Mouse (Mus musculus): Measurements from ENCODE around the gene 1700025C18Rik.

The 1700025C18Rik gene

GRCm38 (mm10) chr2:165090650-165091049 lies at the start of gene 1700025C18Rik:
TSS of gene 1700025C18Rik (minus strand) at chr2:165090750.
- no peak for DNase-seq

DNA sequence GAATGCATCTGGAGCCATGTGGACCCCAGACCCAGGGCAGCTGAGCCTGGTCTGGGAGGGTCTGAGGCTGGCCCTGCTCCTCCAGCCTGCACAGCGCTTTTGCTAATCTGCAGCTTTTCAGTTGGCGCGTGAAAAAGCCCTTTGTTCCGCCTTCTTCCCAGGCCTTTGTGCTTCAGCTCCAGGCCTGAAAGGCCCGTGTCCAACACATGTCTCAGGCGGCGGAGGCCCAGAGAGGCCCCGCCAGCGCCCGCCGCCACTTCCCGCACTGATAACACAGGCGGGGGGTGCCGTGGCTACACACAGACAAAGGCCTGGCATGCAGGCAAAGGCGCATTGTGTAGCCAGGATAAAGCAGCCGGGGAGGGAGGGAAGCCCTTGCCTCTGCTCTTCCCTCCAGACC lies 45.5 kb upstream of the 1700025C18Rik start:
- DNase-seq = no peak

DNA sequence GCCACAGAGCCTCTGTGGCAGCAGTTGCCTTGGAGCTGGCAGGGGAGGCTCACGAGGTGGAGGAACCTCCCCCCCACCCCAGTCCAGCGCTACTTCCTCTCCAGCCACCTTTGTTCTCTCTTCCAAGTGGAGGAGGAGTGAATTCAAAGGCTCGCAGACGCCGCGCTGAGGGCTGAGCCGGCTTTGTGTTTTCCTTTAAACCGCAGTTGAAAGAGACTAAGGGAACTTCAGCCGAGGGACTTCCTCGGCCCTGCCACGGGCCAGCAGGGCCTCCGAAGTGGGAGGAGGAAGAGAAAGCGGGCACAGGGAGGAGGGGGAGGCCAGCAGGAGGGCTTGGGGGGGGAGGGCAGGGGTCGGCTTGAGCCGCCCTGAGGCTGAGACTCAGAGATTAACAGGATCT lies 43.0 kb upstream of the 1700025C18Rik start:
- no peak for DNase-seq

- no peak for DNase-seq
Observed at GRCm38 (mm10) chr2:165131428-165131827, 40.9 kb upstream of the 1700025C18Rik start.

- no peak for DNase-seq
Observed at GRCm38 (mm10) chr2:165129189-165129588, 38.6 kb upstream of the 1700025C18Rik start.

GRCm38 (mm10) chr2:165126896-165127562 lies 36.5 kb upstream of the 1700025C18Rik start:
- DNase-seq = no peak

DNA sequence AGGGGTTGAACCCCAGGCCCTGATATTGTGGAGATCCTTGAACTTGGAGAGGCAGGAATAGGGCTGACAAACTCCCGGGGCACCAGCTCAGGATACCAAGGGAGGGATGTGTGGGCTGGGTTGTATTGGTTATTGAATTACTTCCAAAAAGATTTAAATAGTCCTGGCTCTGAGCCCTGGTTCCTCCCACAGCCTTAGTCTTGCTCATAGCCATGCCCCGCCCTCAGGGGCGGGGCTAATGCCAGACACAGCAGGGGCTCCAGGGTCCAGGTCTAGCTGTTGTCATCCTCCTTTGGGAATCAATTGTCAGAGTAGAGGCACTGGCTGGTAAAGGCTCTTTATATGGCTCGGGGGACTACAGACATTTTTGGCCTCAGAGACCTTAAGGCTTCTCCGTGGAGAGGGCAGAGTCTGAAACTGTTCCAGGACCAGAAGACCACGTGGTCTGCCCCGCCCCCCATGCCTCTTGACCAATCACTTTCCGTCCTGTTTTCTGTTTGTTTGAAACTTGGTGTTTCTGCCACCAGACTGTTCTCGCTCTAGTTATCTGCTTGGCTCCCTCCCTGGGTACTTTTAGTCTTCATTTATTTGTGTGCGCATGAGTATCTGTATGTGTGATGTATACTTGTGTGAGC lies 30.8 kb upstream of the 1700025C18Rik start:
- peak; percentile 31 for DNase-seq

DNA sequence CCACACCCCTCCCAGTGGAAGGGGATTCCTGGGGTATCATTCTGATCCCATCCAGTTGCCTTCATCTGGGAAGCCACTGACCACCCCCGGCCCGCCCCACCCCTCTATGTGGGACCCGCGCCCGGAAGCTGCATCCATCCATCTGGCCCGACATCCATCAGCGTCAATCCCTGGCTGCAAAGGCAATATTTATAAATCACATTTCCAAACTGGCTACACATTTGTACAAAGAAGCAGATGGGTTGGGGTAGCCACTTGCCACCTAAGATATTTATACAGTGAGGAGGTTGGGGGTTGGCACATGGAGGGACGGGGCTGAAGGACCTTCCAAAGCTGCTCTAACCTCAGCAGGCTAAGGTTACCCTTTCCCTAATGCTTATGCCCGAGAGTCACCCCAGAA lies 30.2 kb upstream of the 1700025C18Rik start:
- DNase-seq = no peak

DNA sequence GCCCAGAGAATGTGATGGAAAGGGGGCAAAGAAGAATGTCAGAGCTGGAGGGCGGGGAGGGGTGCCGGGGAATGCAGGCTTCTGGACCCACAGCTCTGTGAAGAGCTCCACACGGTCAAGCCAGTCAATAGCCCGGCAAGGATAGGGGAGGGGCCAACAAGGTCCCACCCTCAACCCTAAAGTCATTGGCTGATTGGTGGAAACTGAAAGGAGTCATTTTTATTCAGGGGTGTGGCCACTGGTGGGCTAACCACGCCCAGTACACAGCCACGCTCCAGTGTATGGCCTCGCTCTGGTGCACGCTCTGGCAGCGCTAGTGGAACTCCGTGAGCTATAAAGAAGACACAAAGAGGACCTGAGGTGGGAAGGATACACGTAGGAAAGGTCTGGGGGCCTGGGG lies 23.2 kb upstream of the 1700025C18Rik start:
- DNase-seq = no peak

- peak; percentile 66 for DNase-seq
Observed at GRCm38 (mm10) chr2:165112149-165112548, 21.6 kb upstream of the 1700025C18Rik start.

GRCm38 (mm10) chr2:165106585-165106984 lies 16.0 kb upstream of the 1700025C18Rik start:
- DNase-seq = no peak

GRCm38 (mm10) chr2:165105513-165106079 lies 15.0 kb upstream of the 1700025C18Rik start:
- DNase-seq = no peak

- no peak for DNase-seq
Observed at GRCm38 (mm10) chr2:165102920-165103319, 12.4 kb upstream of the 1700025C18Rik start.

- no peak for DNase-seq
Observed at GRCm38 (mm10) chr2:165100749-165101148, 10.2 kb upstream of the 1700025C18Rik start.

DNA sequence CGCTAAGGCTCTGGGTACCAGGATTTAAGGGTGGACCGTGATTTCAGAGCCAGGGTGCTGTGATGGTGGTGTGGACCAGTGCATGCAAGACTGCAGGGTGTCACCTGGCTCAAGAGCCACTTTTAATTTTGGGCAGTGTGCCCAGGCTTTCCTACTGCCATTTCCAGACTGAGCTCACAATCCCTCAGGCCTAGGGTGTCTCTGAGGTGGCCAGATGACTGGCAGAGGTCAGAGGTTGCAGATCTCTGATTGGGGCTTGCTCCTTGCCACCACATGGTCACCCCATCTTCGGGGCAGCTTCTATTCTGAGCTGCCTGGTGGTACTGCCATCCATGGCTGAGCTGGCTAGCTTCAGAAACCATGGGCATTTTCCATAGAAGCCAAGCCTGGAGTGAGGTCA lies 8.3 kb upstream of the 1700025C18Rik start:
- no peak for DNase-seq

DNA sequence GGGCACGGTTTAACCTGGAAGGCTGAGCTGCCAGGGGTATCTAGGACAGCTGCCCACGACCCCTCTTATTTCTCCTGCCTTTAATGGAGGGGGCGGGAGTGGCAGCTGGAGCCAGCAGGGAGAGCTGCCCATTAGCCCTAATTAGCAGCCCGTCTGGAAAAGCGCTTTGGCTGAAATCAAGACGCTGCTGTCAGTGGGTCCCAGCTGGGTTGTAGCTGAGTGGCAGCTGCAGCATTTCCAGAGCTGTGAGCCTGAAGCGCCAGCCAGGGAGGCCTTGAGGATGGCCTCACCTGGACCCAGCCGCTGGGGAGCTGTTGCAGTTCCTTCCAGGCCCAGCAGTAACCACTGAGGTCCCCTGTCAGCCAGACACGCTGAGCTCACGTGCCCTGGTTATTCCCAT lies 5.8 kb upstream of the 1700025C18Rik start:
- DNase-seq = no peak

DNA sequence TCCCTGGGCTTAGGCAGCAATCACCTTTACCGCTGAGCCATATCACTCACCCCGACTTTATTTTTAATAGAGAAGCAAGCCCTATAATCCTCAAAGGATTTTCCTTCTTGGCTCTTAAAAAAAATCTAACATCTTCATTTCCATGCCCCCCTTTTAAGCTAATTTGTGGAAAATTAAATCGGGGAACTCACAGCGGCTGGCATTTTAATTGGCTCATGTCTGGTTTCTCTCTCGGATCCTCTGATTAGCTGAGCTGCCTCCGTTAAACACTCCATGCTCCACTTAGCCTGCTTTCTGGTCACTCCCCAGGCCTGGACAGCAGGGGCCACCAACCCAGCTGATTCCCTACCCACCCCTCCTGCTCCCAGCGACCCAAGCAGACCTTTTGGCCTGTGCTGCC lies 1.8 kb upstream of the 1700025C18Rik start:
- no peak for DNase-seq

GRCm38 (mm10) chr2:165091433-165091965 lies 949 bp upstream of the 1700025C18Rik start:
- no peak for DNase-seq

DNA sequence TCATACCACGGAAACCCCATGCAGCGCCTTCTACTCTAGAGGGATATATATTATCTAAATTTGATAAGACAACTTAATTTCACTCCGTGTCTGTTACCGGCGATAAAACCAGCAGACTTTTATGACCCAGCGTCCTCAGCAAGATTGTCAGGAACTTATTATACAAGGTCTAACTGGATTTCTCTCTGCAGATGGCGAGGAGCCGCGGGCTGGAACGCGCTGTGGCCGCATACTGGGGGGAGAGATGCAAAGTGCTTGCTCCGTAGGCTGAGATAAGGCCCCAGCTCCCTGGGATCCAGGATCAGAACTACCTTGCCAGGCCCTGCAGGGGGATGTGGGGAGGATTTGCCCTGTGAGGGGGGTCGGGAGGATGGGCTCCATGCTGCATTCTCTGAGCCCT lies 1.1 kb downstream of the 1700025C18Rik start:
- DNase-seq = no peak

- DNase-seq = no peak
Observed at GRCm38 (mm10) chr2:165086634-165087033, 3.9 kb downstream of the 1700025C18Rik start.

DNA sequence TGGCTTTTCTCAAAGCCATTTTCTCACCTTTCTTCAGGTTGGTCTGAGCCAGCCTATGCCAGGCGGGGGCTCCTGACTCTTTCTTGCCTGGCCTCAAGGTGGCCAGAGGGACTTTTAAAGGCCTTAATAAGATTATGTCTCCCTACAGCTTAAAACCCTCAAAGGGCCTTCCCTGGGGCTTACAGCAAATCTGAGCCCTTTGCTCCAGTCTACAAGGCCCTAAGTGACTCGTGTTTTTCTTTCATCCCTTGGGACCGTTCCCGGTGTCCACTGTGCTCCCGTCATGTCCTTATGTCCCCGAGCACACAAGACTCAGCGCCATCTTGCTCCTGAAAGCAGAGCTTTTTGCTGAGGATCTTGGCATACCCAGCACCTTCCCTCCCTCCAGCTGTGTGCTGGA lies 9.3 kb downstream of the 1700025C18Rik start:
- no peak for DNase-seq

GRCm38 (mm10) chr2:165080657-165081056 lies 9.9 kb downstream of the 1700025C18Rik start:
- no peak for DNase-seq

GRCm38 (mm10) chr2:165078605-165079004 lies 11.9 kb downstream of the 1700025C18Rik start:
- DNase-seq = no peak

GRCm38 (mm10) chr2:165078045-165078444 lies 12.5 kb downstream of the 1700025C18Rik start:
- DNase-seq = no peak
